Mouse (Mus musculus): ENCODE results near the gene Bud31. TPM values are rescaled to one million over a fixed set of nuclear protein-coding genes. Genes with fewer than 3 reads are reported as not detected.

The Bud31 gene
- polyA plus RNA-seq, 1 experiment from 2014 or later, result 196 TPM

DNA sequence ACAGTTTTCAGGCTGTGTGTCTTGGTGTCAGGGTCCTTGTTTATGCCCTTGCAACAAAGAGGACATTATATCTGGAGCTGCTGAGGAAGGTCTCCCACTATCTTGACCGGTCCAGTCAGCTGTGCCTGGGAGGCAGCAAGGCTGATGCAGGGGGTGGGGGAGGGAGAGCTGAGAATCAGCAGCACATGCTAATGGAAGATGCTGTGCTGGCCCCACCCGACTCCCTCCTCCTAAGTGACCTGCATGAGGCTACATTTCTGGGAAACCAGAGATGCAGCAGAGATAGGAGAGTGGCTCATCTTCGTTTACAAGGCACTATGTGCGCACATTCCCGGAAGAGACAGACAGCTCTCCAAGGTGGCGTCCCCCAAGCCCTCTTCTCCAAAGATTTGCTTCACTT is 29.8 kb upstream of the Bud31 start:
- WGBS, result 96% methylated on average over 6 of the region's 6 CpGs
- Histone ChIP-seq H3K9ac (replicated peaks; ENCODE audit: low read length) (no peak overlapping the region), H3K27me3 (ENCODE audit: control insufficient read depth, insufficient read depth, low read length) (peaks cover 15% of the 10 kb centered on the region; the same call in 1 of the 2 replicates), H3K4me1 (ENCODE audit: control insufficient read depth, insufficient read depth, low read length) (0 out of 2 replicates have a peak, but pooled peaks cover 3% of the 10 kb centered on the region), H3K4me2 (ENCODE audit: low read length) (no peak overlapping the region), H3K4me3 (replicated peaks; ENCODE audit: low read depth, low read length) (no peak overlapping the region), H3K9me3 (ENCODE audit: control insufficient read depth, low read length) (no peaks in the 10 kb centered on the region), H3K27ac (replicated peaks; ENCODE audit: low read depth, low read length) (no peak overlapping the region), H3K36me3 (ENCODE audit: control insufficient read depth, insufficient read depth, low read length) (peaks cover 55% of the 10 kb centered on the region)
- no peak for ATAC-seq (ENCODE audit: low FRiP score, low TSS enrichment)
- no peak for DNase-seq

DNA sequence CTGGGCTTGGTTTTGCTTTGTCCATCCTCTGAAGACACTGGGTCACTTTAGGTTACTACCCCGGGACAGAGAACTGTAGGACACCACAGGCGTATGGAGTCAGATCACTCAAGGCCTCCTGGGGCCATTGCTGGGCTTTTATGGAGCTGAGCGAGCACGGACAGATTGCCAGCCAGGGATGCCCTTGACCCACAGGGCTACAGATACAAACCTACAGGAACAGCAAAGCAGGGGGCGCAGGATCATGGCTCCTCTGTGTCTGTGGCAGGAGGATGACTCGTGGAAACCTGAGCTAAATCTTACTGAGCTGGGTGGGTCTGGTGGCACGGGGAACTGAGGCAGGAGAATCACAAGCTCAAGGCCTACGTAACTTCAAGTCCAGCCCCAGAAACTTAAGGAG is 27.6 kb upstream of the Bud31 start:
- no peak overlapping the region for H3K27ac ChIP-seq (replicated peaks; ENCODE audit: low read depth, low read length)

DNA sequence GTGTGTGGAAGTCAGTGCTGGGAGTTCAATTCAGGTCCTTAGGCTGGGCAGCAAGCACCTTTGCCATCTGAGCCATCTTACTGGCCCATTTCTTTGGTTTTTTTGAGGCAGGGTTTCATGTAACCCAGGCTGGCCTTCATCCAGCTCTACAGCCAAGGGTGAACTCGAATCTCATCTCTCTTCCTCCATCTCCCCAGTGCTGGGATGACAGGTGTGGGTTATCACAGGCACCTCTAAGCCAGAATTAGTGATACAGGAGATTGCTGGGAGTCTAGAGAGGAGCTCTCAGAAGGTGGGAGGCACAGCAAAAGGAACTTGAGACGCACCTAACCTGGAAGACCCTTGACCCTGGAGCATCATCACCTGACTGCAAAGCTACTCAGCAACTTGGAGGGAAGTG is 26.7 kb upstream of the Bud31 start:
- ATAC-seq (ENCODE audit: low FRiP score, low TSS enrichment) (no peak), DNase-seq (no peak)
- Histone ChIP-seq H3K4me2 (ENCODE audit: low read length) (no peak overlapping the region), H3K4me1 (ENCODE audit: control insufficient read depth, insufficient read depth, low read length) (0 out of 2 replicates have a peak, but pooled peaks cover 3% of the 10 kb centered on the region), H3K27ac (replicated peaks; ENCODE audit: low read depth, low read length) (no peak overlapping the region), H3K4me3 (replicated peaks; ENCODE audit: low read depth, low read length) (no peak overlapping the region), H3K27me3 (ENCODE audit: control insufficient read depth, insufficient read depth, low read length) (peaks cover 15% of the 10 kb centered on the region; the same call in 1 of the 2 replicates), H3K9me3 (ENCODE audit: control insufficient read depth, low read length) (no peaks in the 10 kb centered on the region), H3K36me3 (ENCODE audit: control insufficient read depth, insufficient read depth, low read length) (peaks cover 24% of the 10 kb centered on the region), H3K9ac (replicated peaks; ENCODE audit: low read length) (no peak overlapping the region)
- WGBS, result 59% methylated on average over 2 of the region's 2 CpGs

More for the DNA sequence above, 27.6 kb upstream of the Bud31 start:
- Histone ChIP-seq H3K27me3 (ENCODE audit: control insufficient read depth, insufficient read depth, low read length) (peaks cover 15% of the 10 kb centered on the region; the same call in 1 of the 2 replicates), H3K4me1 (ENCODE audit: control insufficient read depth, insufficient read depth, low read length) (0 out of 2 replicates have a peak, but pooled peaks cover 3% of the 10 kb centered on the region), H3K4me3 (replicated peaks; ENCODE audit: low read depth, low read length) (no peak overlapping the region), H3K36me3 (ENCODE audit: control insufficient read depth, insufficient read depth, low read length) (peaks cover 33% of the 10 kb centered on the region), H3K9ac (replicated peaks; ENCODE audit: low read length) (no peak overlapping the region), H3K4me2 (ENCODE audit: low read length) (no peak overlapping the region), H3K9me3 (ENCODE audit: control insufficient read depth, low read length) (no peaks in the 10 kb centered on the region)
- ATAC-seq (ENCODE audit: low FRiP score, low TSS enrichment) (no peak), DNase-seq (no peak)
- 83% methylated on average over 8 of the region's 8 CpGs for WGBS

GRCm38 (mm10) chr5:145114071-145114605 is 26.0 kb upstream of the Bud31 start, which contains the start of gene Arpc1b:
Gene Arpc1b, plus strand, starts transcription at chr5:145114215.
- H3K27me3 ChIP-seq (ENCODE audit: control insufficient read depth, insufficient read depth, low read length), result peaks cover 15% of the 10 kb centered on the region; the same call in 1 of the 2 replicates
- peak within 1 kb of the TSS; percentile 38 for H3K4me3 ChIP-seq (replicated peaks; ENCODE audit: low read depth, low read length)
- ATAC-seq (ENCODE audit: low FRiP score, low TSS enrichment) (peak; percentile 58; the same call in 1 of the 2 replicates), DNase-seq (peak; percentile 66)
- WGBS, result 2% methylated on average over 51 of the region's 53 CpGs
- no peaks in the 10 kb centered on the region for H3K9me3 ChIP-seq (ENCODE audit: control insufficient read depth, low read length)
- H3K4me1 ChIP-seq (ENCODE audit: control insufficient read depth, insufficient read depth, low read length), result 0 out of 2 replicates have a peak, but pooled peaks cover 3% of the 10 kb centered on the region
- peak within 1 kb of the TSS; percentile 39; the same call in 1 of the 2 replicates for H3K9ac ChIP-seq (replicated peaks; ENCODE audit: low read length)
- H3K27ac ChIP-seq (replicated peaks; ENCODE audit: low read depth, low read length), result no peak within 1 kb of the TSS
- H3K36me3 ChIP-seq (ENCODE audit: control insufficient read depth, insufficient read depth, low read length), result peaks cover 17% of the 10 kb centered on the region
- H3K4me2 ChIP-seq (ENCODE audit: low read length), result peak within 1 kb of the TSS; percentile 54

- H3K27ac ChIP-seq (replicated peaks; ENCODE audit: low read depth, low read length), result no peak overlapping the region
Measured at GRCm38 (mm10) chr5:145114606-145115473, 25.3 kb upstream of the Bud31 start.

GRCm38 (mm10) chr5:145115736-145116135 is 24.4 kb upstream of the Bud31 start:
- DNase-seq (no peak), ATAC-seq (ENCODE audit: low FRiP score, low TSS enrichment) (no peak)
- Histone ChIP-seq H3K36me3 (ENCODE audit: control insufficient read depth, insufficient read depth, low read length) (peaks cover 1% of the 10 kb centered on the region; the same call in 1 of the 2 replicates), H3K9me3 (ENCODE audit: control insufficient read depth, low read length) (no peaks in the 10 kb centered on the region), H3K27ac (replicated peaks; ENCODE audit: low read depth, low read length) (no peak overlapping the region), H3K4me1 (ENCODE audit: control insufficient read depth, insufficient read depth, low read length) (0 out of 2 replicates have a peak, but pooled peaks cover 3% of the 10 kb centered on the region), H3K27me3 (ENCODE audit: control insufficient read depth, insufficient read depth, low read length) (peaks cover 15% of the 10 kb centered on the region; the same call in 1 of the 2 replicates), H3K9ac (replicated peaks; ENCODE audit: low read length) (no peak overlapping the region), H3K4me3 (replicated peaks; ENCODE audit: low read depth, low read length) (no peak overlapping the region), H3K4me2 (ENCODE audit: low read length) (no peak overlapping the region)
- 97% methylated on average over 5 of the region's 5 CpGs for WGBS

More at GRCm38 (mm10) chr5:145114606-145115473, 25.3 kb upstream of the Bud31 start:
- no peaks in the 10 kb centered on the region for H3K9me3 ChIP-seq (ENCODE audit: control insufficient read depth, low read length)
- H3K27me3 ChIP-seq (ENCODE audit: control insufficient read depth, insufficient read depth, low read length), result peaks cover 15% of the 10 kb centered on the region; the same call in 1 of the 2 replicates
- peak overlapping the region; percentile 39; the same call in 1 of the 2 replicates for H3K9ac ChIP-seq (replicated peaks; ENCODE audit: low read length)
- H3K4me3 ChIP-seq (replicated peaks; ENCODE audit: low read depth, low read length), result peak overlapping the region; percentile 38
- DNase-seq (peak; percentile 41), ATAC-seq (ENCODE audit: low FRiP score, low TSS enrichment) (peak; percentile 28; the same call in 1 of the 2 replicates)
- WGBS, result 20% methylated on average over 40 of the region's 40 CpGs
- H3K36me3 ChIP-seq (ENCODE audit: control insufficient read depth, insufficient read depth, low read length), result peaks cover 10% of the 10 kb centered on the region
- H3K4me2 ChIP-seq (ENCODE audit: low read length), result peak overlapping the region; percentile 54
- 0 out of 2 replicates have a peak, but pooled peaks cover 3% of the 10 kb centered on the region for H3K4me1 ChIP-seq (ENCODE audit: control insufficient read depth, insufficient read depth, low read length)

DNA sequence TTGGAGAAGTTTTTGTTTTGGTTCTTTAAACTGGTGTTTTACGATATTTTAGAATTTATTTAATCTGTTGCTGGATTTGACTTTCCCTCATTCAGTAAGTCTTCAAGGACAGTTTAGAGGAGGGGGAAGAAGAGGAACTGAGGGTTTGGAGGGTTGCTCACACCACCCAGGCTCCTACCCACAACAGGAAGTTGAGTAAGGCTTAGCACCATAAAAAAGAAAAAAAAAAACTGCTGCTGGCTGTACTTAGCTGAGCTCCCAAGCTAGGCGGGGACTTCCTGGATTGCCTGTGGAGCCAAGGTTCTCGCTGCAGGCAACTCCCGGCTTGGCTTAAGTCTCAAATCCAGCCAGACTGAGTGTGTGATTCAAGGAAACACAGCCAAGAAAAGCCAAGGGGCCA is 23.8 kb upstream of the Bud31 start:
- no peaks in the 10 kb centered on the region for H3K9me3 ChIP-seq (ENCODE audit: control insufficient read depth, low read length)
- DNase-seq, result no peak
- 0 out of 2 replicates have a peak, but pooled peaks cover 3% of the 10 kb centered on the region for H3K4me1 ChIP-seq (ENCODE audit: control insufficient read depth, insufficient read depth, low read length)
- no peak overlapping the region for H3K4me2 ChIP-seq (ENCODE audit: low read length)
- H3K27me3 ChIP-seq (ENCODE audit: control insufficient read depth, insufficient read depth, low read length), result peaks cover 15% of the 10 kb centered on the region; the same call in 1 of the 2 replicates
- no peak for ATAC-seq (ENCODE audit: low FRiP score, low TSS enrichment)
- H3K36me3 ChIP-seq (ENCODE audit: control insufficient read depth, insufficient read depth, low read length), result no peaks in the 10 kb centered on the region
- H3K27ac ChIP-seq (replicated peaks; ENCODE audit: low read depth, low read length), result no peak overlapping the region
- no peak overlapping the region for H3K4me3 ChIP-seq (replicated peaks; ENCODE audit: low read depth, low read length)
- WGBS, result 64% methylated on average over 4 of the region's 4 CpGs
- H3K9ac ChIP-seq (replicated peaks; ENCODE audit: low read length), result no peak overlapping the region

- H3K4me1 ChIP-seq (ENCODE audit: control insufficient read depth, insufficient read depth, low read length), result 0 out of 2 replicates have a peak, but pooled peaks cover 3% of the 10 kb centered on the region
- H3K4me3 ChIP-seq (replicated peaks; ENCODE audit: low read depth, low read length), result no peak overlapping the region
- WGBS, result 49% methylated on average over 10 of the region's 10 CpGs
- H3K4me2 ChIP-seq (ENCODE audit: low read length), result no peak overlapping the region
- H3K27me3 ChIP-seq (ENCODE audit: control insufficient read depth, insufficient read depth, low read length), result peaks cover 15% of the 10 kb centered on the region; the same call in 1 of the 2 replicates
- no peak overlapping the region for H3K9ac ChIP-seq (replicated peaks; ENCODE audit: low read length)
- no peak for ATAC-seq (ENCODE audit: low FRiP score, low TSS enrichment)
- no peaks in the 10 kb centered on the region for H3K36me3 ChIP-seq (ENCODE audit: control insufficient read depth, insufficient read depth, low read length)
- H3K27ac ChIP-seq (replicated peaks; ENCODE audit: low read depth, low read length), result no peak overlapping the region
- peak; percentile 51 for DNase-seq
- H3K9me3 ChIP-seq (ENCODE audit: control insufficient read depth, low read length), result no peaks in the 10 kb centered on the region
Measured at GRCm38 (mm10) chr5:145116916-145117315, 23.2 kb upstream of the Bud31 start.
